Comparison of ENCODE assay signal across 15 mouse cellular contexts in the genomic region with DNA sequence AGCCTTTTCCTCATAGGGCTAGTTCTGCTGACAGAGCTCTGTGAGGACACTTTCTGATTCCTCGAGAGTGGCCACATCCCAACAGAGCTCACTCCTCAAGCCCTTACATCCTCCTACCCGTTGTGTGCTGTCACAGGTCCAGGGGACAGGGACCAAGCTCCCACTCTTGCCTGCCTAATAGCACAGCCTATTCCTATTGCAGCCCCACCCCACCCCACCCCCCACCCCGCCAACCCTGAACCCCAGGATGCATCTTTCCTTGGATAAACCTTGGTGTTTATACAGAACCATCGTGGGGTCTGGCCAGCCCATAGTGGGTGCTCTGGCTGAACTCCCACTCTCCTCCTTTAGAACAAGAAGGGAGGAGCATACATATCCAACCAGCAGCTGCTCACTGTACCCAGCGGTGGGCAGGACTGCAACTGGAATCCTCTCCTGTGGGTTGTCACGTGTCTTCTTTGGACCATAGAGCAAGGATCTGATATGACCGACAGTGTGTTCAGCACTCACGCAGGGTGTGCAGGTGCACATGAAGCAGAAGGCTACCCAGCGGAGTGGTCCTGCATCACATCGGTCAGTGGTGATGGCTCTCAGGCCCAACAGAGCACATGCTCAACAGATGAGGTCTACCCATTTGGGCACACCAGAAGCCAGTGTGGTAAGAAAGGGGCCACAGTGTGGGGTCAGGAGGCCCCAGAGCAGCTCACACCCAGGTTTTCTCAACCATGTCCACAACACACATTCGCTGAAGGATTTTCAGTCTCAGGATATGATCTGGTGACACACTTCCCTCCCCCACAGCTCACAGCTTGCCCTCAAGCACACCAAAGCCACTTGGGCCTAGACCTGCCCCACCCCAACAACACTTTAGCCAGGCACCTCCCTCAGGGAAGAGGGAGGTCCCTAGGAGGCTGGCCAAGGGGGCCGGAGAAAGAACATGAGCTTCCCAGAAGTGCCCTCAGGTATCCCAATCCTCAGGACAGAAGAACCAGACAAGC. TPM values are rescaled to one million over a fixed set of nuclear protein-coding genes. Genes with fewer than 3 reads are reported as not detected.
DNase-seq lines count a peak whose midpoint lies in the region.
"Had no signal": no experiment of that assay in that cellular context is flagged by ENCODE, and none has a peak within 500 bp of the region (broad histone marks: within the 10 kb centered on the region; RNA-seq: fewer than 3 reads in every experiment).

No protein-coding gene starts in this region.

- intact Hi-C loops in heart, postnatal 36 days (cut with DNase I): no loop called here

- H3K36me3 ChIP-seq in heart, embryonic 10.5 days: 0 out of 2 replicates have a peak, but pooled peaks cover 5% of the 10 kb centered on the region
- H3K36me3 ChIP-seq in forebrain, embryonic 10.5 days (replicated peaks): peaks cover 15% of the 10 kb centered on the region
- H3K36me3 ChIP-seq: hindbrain, embryonic 15.5 days; limb, embryonic 10.5 days had no signal

- no peak for DNase-seq in heart, embryonic 10.5 days (ENCODE audit: low spot score)
- no peak for DNase-seq in heart, postnatal 36 days
- DNase-seq in lung, adult 18-20 months: peak; percentile 86 to 91
- no peak for DNase-seq in lung, postnatal 14 days
- DNase-seq in lung, postnatal 10 days: peak; percentile 70
- no peak for DNase-seq in thymus, postnatal 25 days
- DNase-seq in forebrain, embryonic 10.5 days (ENCODE audit: extremely low spot score, low spot score): no peak
- DNase-seq in testis, postnatal 14 days (ENCODE audit: low spot score): no peak
- DNase-seq: cerebellum, adult 9-10 months; thymus, adult 18-20 months had no signal

- WGBS in heart, embryonic 10.5 days: 82% methylated on average over 12 of the region's 12 CpGs
- 90% methylated on average over 12 of the region's 12 CpGs for WGBS in forebrain, embryonic 10.5 days

- no peak overlapping the region for H3K4me3 ChIP-seq in heart, embryonic 10.5 days
- no peak overlapping the region for H3K4me3 ChIP-seq in forebrain, embryonic 10.5 days
- H3K4me3 ChIP-seq: forebrain, embryonic 13.5 days; hindbrain, embryonic 15.5 days; limb, embryonic 10.5 days; midbrain, embryonic 12.5 days had no signal

- no peaks in the 10 kb centered on the region for H3K9me3 ChIP-seq in heart, embryonic 10.5 days
- H3K9me3 ChIP-seq in forebrain, embryonic 10.5 days: no peaks in the 10 kb centered on the region
- H3K9me3 ChIP-seq: forebrain, embryonic 13.5 days; hindbrain, embryonic 15.5 days; limb, embryonic 10.5 days; midbrain, embryonic 12.5 days had no signal

- no peaks in the 10 kb centered on the region for H3K27me3 ChIP-seq in heart, embryonic 10.5 days (ENCODE audit: insufficient read depth, poor library complexity, severe bottlenecking)
- H3K27me3 ChIP-seq in forebrain, embryonic 10.5 days (ENCODE audit: poor library complexity, severe bottlenecking): no peaks in the 10 kb centered on the region
- H3K27me3 ChIP-seq: forebrain, embryonic 13.5 days; hindbrain, embryonic 15.5 days; midbrain, embryonic 12.5 days had no signal

- peaks cover 69% of the 10 kb centered on the region for H3K4me1 ChIP-seq in heart, embryonic 10.5 days
- peaks cover 35% of the 10 kb centered on the region for H3K4me1 ChIP-seq in forebrain, embryonic 10.5 days

- peak overlapping the region; percentile 36; the same call in 1 of the 2 replicates for H3K27ac ChIP-seq in heart, embryonic 10.5 days
- H3K27ac ChIP-seq in forebrain, embryonic 10.5 days: no peak overlapping the region
- H3K27ac ChIP-seq: forebrain, embryonic 13.5 days; hindbrain, embryonic 15.5 days; limb, embryonic 10.5 days; midbrain, embryonic 12.5 days had no signal

RNA-seq across cellular contexts. Expression of gene E030018B13Rik, which starts 2.4 kb away (rescaled TPM):
- polyA plus RNA-seq in heart, embryonic 10.5 days (2016; fragmentation: Nextera tagmentation; extraction: Ambion mirVana): 0.18 TPM in 1 of 2 replicates, not detected in the other
- not detected for total RNA-seq in heart, postnatal 36 days (2021)
- 0.21 TPM in 1 of 2 replicates, not detected in the other for polyA plus RNA-seq in forebrain, embryonic 10.5 days (2016; fragmentation: Nextera tagmentation; extraction: Ambion mirVana)
- total RNA-seq: adrenal gland, postnatal 4 days had no signal
- polyA plus RNA-seq: hindbrain, embryonic 15.5 days; limb, embryonic 10.5 days; midbrain, embryonic 12.5 days had no signal

RNA-seq across cellular contexts. Expression of gene Klf13, which starts 19.6 kb away (rescaled TPM):
- polyA plus RNA-seq in heart, embryonic 10.5 days (2016; fragmentation: Nextera tagmentation; extraction: Ambion mirVana): 17.3 and 18.3 TPM in 2 replicates
- total RNA-seq in heart, postnatal 36 days (2021): 10 to 100 TPM; 49.2 to 58.7 TPM
- polyA plus RNA-seq in forebrain, embryonic 10.5 days (2016; fragmentation: Nextera tagmentation; extraction: Ambion mirVana): 23.1 and 23.8 TPM in 2 replicates

Comparison
In these comparisons a context has a peak if more than half of its experiments do, and no peak if none do; other contexts are left out.
1. DNase-seq: peak in lung, adult 18-20 months (2 of 2) and lung, postnatal 10 days (single experiment); none in heart, embryonic 10.5 days (single experiment), heart, postnatal 36 days (0 of 2), lung, postnatal 14 days (single experiment), thymus, postnatal 25 days (single experiment), forebrain, embryonic 10.5 days (single experiment) and testis, postnatal 14 days (single experiment).